Mouse (Mus musculus) limb, embryonic 15.5 days (tissue): ENCODE measurements around the gene Sipa1. TPM values are rescaled to one million over a fixed set of nuclear protein-coding genes. Genes with fewer than 3 reads are reported as not detected.
"Not testable (repeated sequence)": the region's sequence is repeated elsewhere in the genome, so short reads cannot be mapped to it uniquely, and the experiment has no call there.

ENCODE experiments used
- ATAC-seq: fragments of 200-750 bp; cut with Nextera tagmentation; 2 replicates; pipeline ENCODE4 v1.8.0; 2017; ENCODE audit warnings: low read depth, moderate TSS enrichment; ENCODE audit not compliant: insufficient number of reproducible peaks, low FRiP score, low TSS enrichment
- H3K27ac ChIP-seq: fragments of 300-500 bp; sonication (generic); 2 replicates; pipeline ENCODE4 v1.5.1; 2015; ENCODE audit warnings: moderate library complexity, mild to moderate bottlenecking, inconsistent platforms
- H3K27me3 ChIP-seq: fragments of 300-500 bp; sonication (generic); 2 replicates; pipeline ENCODE4 v1.6.1; 2015; ENCODE audit warnings: inconsistent platforms
- H3K36me3 ChIP-seq: fragments of 300-500 bp; sonication (generic); 2 replicates; pipeline ENCODE4 v1.6.1; 2015; ENCODE audit warnings: inconsistent platforms
- H3K4me1 ChIP-seq: fragments of 300-500 bp; sonication (generic); 2 replicates; pipeline ENCODE4 v1.6.1; 2015; ENCODE audit warnings: inconsistent platforms
- H3K4me2 ChIP-seq: fragments of 300-500 bp; sonication (generic); 2 replicates; pipeline ENCODE4 v1.6.1; 2015; ENCODE audit warnings: mild to moderate bottlenecking, inconsistent platforms
- H3K4me3 ChIP-seq: fragments of 300-500 bp; sonication (generic); 2 replicates; pipeline ENCODE4 v1.5.1; 2015; ENCODE audit warnings: mild to moderate bottlenecking, inconsistent platforms
- H3K9ac ChIP-seq: fragments of 300-500 bp; sonication (generic); 2 replicates; pipeline ENCODE4 v1.6.1; 2015; ENCODE audit warnings: inconsistent platforms
- H3K9me3 ChIP-seq: fragments of 300-500 bp; sonication (generic); 2 replicates; pipeline ENCODE4 v1.6.1; 2016; ENCODE audit warnings: inconsistent platforms
- WGBS: fragments of 180-500 bp; shearing (Covaris S2); methylation state at CpG from one replicate; pipeline ENCODE4 v1.1.7; 2015; 5-methylcytosine and 5-hydroxymethylcytosine counted together
- polyA plus RNA-seq: library from polyadenylated mRNA; unstranded; fragments of >200 nt; fragmentation: Nextera tagmentation; extraction: Ambion mirVana; gene quantifications from 2 replicates; pipeline ENCODE4 v1.2.1, GENCODE M21; 2015

The Sipa1 gene
- polyA plus RNA-seq, 1 experiment from 2014 or later = 31.2 TPM

DNA sequence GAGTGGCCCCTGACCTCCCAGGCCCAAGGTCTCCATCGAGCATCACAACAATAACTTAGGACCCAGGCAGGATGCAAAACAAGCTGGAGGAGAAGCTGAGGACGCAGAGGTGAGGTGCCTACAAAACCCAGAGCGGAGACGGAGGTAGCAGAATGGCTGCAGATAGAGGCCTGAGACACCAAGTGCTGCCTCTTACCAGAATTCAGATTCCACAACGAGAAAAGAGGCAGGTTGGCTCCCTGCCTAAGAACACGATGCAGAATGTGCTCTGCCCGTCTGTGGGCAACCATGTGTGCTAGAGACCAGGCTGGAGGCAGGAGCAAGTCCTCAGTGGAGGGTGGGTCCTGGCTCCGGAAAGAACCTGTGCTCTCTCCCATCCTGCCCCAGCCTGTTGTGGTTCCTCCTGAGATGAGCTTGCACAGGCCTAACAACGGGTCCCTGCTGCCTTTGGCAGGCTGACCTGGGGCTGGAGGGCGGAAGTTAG is 29.4 kb upstream of the Sipa1 start:
- ATAC-seq = no peak
- Histone ChIP-seq H3K4me3 (peak overlapping the region; percentile 88), H3K27me3 (no peaks in the 10 kb centered on the region), H3K4me2 (peak overlapping the region; percentile 100), H3K9me3 (no peaks in the 10 kb centered on the region), H3K4me1 (peaks cover 49% of the 10 kb centered on the region), H3K36me3 (peaks cover 60% of the 10 kb centered on the region), H3K27ac (peak overlapping the region; percentile 65; the same call in 1 of the 2 replicates), H3K9ac (peak overlapping the region; percentile 31; the same call in 1 of the 2 replicates)
- 69% methylated on average over 10 of the region's 10 CpGs for WGBS

DNA sequence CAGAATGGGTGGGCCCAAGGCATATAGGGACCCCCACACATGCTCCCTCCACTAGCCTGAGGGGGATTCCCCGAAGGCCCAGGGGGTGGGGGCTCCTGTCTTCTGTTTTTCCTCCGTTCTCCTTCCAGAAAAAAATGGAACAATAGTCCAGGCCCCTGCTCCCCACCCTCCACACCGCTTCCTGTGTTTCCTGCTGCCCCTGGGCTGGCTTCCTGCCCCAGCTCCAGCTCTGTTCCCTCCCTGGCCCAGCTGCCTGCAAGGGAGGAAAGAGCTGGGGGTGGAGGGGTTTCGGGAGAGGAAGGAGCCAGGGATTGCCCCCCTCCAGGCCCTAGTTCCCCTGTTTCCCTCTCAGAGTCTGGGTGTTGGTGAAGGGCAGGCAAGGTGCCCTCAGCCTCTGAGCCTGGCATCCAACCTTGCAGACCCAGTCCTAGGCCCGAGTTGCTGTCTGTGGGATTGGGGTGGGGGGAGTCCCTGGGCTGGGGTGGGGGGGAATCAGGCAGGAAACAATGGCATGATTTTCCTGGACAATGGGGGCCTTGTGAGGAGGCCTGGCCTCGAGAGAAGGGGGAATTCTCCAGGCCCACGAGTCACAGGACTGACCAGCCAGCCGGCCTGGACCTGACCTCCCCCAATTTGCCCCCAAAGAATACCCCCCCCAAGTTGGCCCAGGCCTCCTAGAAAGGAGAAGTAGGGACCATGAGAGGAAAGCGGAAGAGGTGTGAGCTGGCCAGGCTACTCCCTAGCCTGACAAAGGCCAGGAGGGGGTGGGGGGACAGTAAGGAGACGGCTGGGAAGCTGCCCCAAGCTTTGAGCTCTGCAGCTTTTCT is 28.8 kb upstream of the Sipa1 start:
- H3K4me2 ChIP-seq = peak overlapping the region; percentile 100
- H3K4me3 ChIP-seq = peak overlapping the region; percentile 88
- ATAC-seq = no peak
- WGBS = 57% methylated on average over 10 of the region's 10 CpGs
- H3K9me3 ChIP-seq = no peaks in the 10 kb centered on the region
- H3K9ac ChIP-seq = peak overlapping the region; percentile 31
- H3K4me1 ChIP-seq = peaks cover 55% of the 10 kb centered on the region
- peaks cover 53% of the 10 kb centered on the region for H3K36me3 ChIP-seq
- H3K27me3 ChIP-seq = no peaks in the 10 kb centered on the region
- H3K27ac ChIP-seq = peak overlapping the region; percentile 65; the same call in 1 of the 2 replicates

DNA sequence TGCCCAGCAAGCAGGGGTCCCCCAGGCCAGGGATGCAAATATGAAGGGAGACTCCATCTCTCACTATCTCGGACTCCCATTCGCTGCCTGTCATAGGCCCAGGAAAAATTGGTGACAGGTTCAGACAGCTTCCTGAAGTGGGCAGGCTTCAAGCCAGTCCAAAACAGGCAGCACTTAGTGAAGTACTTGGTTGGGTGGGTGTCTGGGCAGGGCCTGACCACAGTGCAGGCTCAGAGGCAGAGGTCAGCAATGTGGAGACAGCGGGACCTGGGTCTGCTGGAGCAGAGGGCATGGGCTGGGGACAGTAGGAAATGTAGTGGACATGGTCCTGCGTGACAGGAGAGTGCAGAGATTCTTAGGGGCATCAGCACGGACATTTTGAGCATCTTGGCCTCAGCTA is 28.1 kb upstream of the Sipa1 start:
- Histone ChIP-seq H3K4me3 (peak overlapping the region; percentile 88), H3K36me3 (peaks cover 46% of the 10 kb centered on the region), H3K27me3 (no peaks in the 10 kb centered on the region), H3K4me2 (peak overlapping the region; percentile 100), H3K9me3 (no peaks in the 10 kb centered on the region), H3K4me1 (peaks cover 59% of the 10 kb centered on the region), H3K9ac (peak overlapping the region; percentile 31; the same call in 1 of the 2 replicates), H3K27ac (peak overlapping the region; percentile 54; the same call in 1 of the 2 replicates)
- ATAC-seq = no peak
- 76% methylated on average over 5 of the region's 5 CpGs for WGBS

DNA sequence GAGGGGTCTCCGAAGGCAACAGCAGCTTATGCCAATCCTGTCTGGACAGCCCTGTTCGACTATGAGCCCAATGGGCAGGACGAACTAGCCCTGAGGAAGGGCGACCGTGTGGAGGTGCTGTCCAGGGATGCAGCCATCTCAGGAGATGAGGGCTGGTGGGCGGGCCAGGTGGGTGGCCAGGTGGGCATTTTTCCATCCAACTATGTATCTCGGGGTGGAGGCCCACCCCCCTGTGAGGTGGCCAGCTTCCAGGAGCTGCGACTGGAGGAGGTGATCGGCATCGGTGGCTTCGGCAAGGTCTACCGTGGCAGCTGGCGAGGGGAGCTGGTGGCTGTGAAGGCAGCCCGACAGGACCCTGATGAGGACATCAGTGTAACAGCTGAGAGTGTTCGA is 26.8 kb upstream of the Sipa1 start:
- peaks cover 46% of the 10 kb centered on the region for H3K36me3 ChIP-seq
- no peak for ATAC-seq
- no peaks in the 10 kb centered on the region for H3K27me3 ChIP-seq
- H3K27ac ChIP-seq = peak overlapping the region; percentile 97
- peak overlapping the region; percentile 100 for H3K4me2 ChIP-seq
- 55% methylated on average over 15 of the region's 15 CpGs for WGBS
- H3K9ac ChIP-seq = peak overlapping the region; percentile 78
- H3K4me3 ChIP-seq = peak overlapping the region; percentile 88
- peaks cover 53% of the 10 kb centered on the region for H3K4me1 ChIP-seq
- no peaks in the 10 kb centered on the region for H3K9me3 ChIP-seq

DNA sequence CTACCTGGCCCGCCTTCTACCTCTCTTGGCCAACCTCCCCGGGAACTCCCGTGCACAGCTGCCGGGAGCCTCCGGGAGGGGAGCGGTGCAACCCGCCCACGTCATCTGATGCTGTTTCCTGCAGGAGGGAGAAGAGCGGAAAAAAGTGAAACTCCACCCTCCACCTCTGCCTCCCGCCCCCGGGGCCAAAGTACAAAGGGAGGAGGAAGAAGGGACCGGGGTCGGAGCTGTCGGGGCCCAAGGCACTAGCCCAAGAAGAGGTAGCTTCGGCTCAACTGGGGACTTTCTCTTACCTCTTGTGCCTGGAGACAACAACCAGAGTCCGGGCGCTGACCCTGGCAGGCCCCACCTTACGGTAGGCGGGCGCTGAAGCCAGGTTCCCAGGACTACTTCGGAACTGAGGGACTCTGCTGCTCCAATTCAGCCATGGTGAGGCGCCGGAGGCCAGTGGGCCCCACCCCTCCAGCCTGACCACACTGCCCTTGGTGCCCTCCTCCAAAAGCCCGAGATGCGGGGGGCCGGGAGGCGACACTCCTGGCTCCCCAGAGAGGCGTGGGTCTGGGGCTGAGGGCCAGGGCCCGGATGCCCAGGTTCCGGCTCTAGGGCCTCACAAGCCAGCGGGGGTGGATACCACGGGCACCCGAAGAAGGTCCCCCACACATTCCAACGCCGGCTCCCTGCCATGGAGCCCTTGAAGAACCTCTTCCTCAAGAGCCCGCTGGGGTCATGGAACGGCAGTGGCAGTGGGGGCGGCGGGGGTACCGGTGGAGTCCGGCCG is 26.2 kb upstream of the Sipa1 start:
- Histone ChIP-seq H3K36me3 (peaks cover 46% of the 10 kb centered on the region), H3K27ac (peak overlapping the region; percentile 97), H3K4me1 (peaks cover 54% of the 10 kb centered on the region), H3K9me3 (no peaks in the 10 kb centered on the region), H3K27me3 (no peaks in the 10 kb centered on the region), H3K4me3 (peak overlapping the region; percentile 88), H3K9ac (peak overlapping the region; percentile 78), H3K4me2 (peak overlapping the region; percentile 100)
- peak; percentile 52 for ATAC-seq
- WGBS = 8% methylated on average over 42 of the region's 42 CpGs

DNA sequence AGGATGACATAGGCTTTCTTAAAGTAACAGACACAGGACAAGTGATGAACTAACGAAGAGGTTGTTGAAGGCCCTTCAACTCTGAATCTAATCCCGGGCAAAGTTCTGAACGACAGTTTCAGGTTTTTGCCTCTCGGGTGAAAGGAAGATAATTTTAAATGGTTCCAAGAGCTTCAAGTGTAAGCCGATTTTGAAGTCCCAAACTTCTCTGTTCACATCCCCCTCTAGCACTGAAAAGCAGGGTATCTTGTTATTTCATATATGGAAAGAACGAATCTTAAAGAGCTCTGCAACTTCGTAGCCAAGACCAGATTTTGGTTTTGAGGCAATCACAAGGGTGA is 25.6 kb upstream of the Sipa1 start:
- H3K27ac ChIP-seq = peak overlapping the region; percentile 97
- H3K36me3 ChIP-seq = peaks cover 47% of the 10 kb centered on the region
- WGBS = under 1% methylated on average over 7 of the region's 7 CpGs
- no peak for ATAC-seq
- H3K4me2 ChIP-seq = peak overlapping the region; percentile 100
- peaks cover 54% of the 10 kb centered on the region for H3K4me1 ChIP-seq
- no peaks in the 10 kb centered on the region for H3K9me3 ChIP-seq
- no peaks in the 10 kb centered on the region for H3K27me3 ChIP-seq
- peak overlapping the region; percentile 88 for H3K4me3 ChIP-seq
- H3K9ac ChIP-seq = peak overlapping the region; percentile 78

DNA sequence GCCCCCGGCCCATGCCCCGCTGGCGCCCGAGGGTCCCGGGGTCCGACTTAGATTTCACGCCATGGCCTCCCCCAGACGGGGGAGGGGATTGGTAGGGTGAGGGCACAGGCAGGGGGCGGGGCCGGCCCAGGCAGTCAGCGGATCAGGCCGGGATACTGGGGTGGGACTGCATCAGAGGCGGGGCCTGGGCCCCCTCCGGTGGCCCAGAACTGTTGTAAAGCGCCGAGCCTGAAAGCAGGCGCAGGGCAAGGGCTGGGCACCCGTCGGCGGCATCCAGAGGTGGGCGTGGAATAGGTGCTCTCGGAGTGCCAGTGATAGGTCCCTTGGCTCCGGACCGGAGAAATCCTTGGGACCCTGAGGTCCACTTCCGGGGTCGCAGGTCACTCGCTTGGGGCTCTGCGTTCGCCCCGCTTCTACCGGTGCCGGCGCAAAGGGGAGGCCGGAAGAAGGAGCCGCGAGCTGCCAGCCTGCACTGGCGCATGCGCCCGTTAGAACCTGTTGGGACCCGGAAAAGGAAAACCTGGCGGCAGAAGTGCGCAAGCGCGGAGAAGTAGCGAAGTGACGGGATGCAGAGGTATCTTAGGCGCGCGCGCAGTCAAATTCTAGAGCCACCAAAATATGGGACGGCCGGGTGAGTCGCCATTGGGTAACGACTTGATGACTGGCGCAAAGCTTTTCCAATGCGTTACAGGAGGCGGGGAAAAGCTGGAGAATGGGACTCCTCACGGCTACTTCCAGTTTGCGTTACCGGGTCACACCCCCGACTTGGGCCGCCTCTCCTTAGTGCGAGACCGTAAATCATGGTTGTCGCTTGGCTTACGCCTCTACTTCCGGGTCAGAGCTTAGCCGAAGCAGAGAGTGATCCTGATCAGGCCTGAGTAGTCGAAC is 24.9 kb upstream of the Sipa1 start, which contains the start of the genes Map3k11 and Pcnx3:
Gene Map3k11 (plus strand): TSS at position 543 of the 888 bp plus-strand sequence.
Gene Pcnx3 (minus strand): TSS at position 709 of the 888 bp plus-strand sequence.
- Histone ChIP-seq H3K4me2 (peak within 1 kb of the TSS; percentile 100), H3K27ac (peak within 1 kb of the TSS; percentile 97), H3K4me3 (peak within 1 kb of the TSS; percentile 88), H3K27me3 (no peaks in the 10 kb centered on the region), H3K4me1 (peaks cover 49% of the 10 kb centered on the region), H3K36me3 (peaks cover 47% of the 10 kb centered on the region), H3K9me3 (no peaks in the 10 kb centered on the region), H3K9ac (peak within 1 kb of the TSS; percentile 85)
- peak; percentile 92 for ATAC-seq
- under 1% methylated on average over 69 of the region's 69 CpGs for WGBS

DNA sequence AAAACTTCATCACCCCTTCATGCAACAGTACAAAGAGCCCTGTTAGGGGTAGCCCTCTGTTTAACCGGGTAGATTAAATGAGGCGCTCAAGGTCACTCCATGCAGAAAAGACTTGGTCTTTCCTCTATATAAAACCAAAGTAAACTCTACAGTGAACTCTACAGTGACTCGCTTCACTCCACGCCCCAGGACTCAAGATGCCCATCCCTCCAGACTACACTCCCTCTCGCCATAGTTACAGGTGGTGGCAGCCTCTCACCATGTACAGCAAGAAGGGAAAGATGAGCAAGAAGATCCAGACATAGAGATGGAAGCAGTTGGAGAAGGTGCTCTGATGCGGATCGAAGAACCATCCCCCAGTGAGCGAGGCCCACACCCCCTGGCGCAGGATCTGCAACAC is 24.2 kb upstream of the Sipa1 start:
- Histone ChIP-seq H3K9me3 (no peaks in the 10 kb centered on the region), H3K4me3 (peak overlapping the region; percentile 88), H3K36me3 (peaks cover 48% of the 10 kb centered on the region), H3K9ac (peak overlapping the region; percentile 85), H3K27ac (peak overlapping the region; percentile 97), H3K4me1 (peaks cover 42% of the 10 kb centered on the region), H3K4me2 (peak overlapping the region; percentile 100), H3K27me3 (no peaks in the 10 kb centered on the region)
- ATAC-seq = no peak
- 18% methylated on average over 9 of the region's 9 CpGs for WGBS

DNA sequence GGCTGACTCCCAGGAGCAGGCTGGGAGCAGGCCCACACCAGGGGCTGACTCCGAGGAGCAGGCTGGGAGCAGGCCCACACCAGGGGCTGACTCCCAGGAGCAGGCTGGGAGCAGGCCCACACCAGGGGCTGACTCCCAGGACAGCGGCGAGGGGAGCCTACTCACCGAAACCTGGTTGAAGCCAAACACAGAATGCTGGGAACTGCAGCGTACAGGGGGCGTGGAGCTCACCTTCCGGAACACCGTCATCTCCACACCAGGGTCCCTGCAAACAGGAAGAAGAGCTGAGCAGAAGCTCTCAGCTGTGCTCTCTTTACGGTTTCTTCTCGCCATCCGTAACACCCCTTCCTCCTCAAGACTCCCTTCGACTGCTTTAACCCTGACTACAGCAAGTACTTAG is 23.4 kb upstream of the Sipa1 start:
- 83% methylated on average over 12 of the region's 12 CpGs for WGBS
- Histone ChIP-seq H3K4me1 (peaks cover 34% of the 10 kb centered on the region), H3K36me3 (peaks cover 52% of the 10 kb centered on the region), H3K4me3 (peak overlapping the region; percentile 88; the same call in 1 of the 2 replicates), H3K9ac (peak overlapping the region; percentile 85; the same call in 1 of the 2 replicates), H3K4me2 (0 out of 2 replicates have a peak overlapping the region, but pooled peaks have one; percentile 100)
- not testable (repeated sequence) for ATAC-seq, H3K27ac ChIP-seq, H3K9me3 ChIP-seq, H3K27me3 ChIP-seq

DNA sequence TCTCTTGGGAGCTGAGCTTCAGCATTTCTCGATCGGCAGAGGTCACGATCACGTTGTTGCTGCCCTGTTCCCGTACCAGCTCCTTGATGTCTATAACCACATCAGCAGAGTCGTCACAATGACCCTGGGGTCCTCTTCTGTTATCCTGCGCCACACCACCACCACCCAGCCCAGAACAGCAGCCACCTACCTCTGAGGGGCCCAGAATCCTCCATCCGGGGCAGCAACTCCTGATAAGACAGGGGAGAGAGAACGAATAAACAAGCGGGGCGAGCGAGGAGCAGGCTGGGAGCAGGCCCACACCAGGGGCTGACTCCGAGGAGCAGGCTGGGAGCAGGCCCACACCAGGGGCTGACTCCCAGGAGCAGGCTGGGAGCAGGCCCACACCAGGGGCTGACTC is 22.9 kb upstream of the Sipa1 start:
- Histone ChIP-seq H3K27me3 (no peaks in the 10 kb centered on the region), H3K9ac (no peak overlapping the region), H3K36me3 (peaks cover 52% of the 10 kb centered on the region), H3K27ac (no peak overlapping the region), H3K9me3 (no peaks in the 10 kb centered on the region), H3K4me1 (peaks cover 29% of the 10 kb centered on the region), H3K4me2 (no peak overlapping the region), H3K4me3 (no peak overlapping the region)
- WGBS = 90% methylated on average over 13 of the region's 13 CpGs
- no peak for ATAC-seq

DNA sequence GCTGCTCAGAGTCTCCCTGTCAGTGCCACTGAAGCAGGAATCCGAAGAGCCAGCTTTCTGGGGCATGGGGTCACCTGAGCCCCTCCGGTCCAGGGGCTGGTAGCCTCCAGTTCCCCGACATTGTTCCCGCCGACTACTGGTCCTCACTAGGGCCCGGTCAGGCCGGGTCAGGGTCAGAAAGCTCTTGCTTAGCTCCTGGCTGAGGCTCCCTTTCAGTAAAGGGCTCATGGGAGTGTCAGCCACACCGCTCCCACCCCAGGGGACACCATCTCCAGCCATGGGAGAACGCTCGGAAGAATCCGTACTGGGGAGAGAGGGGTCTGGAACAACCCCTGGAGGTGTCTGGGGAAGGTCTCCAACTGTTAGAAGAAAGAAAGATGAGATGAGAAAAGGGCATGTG is 22.4 kb upstream of the Sipa1 start:
- Histone ChIP-seq H3K27me3 (no peaks in the 10 kb centered on the region), H3K4me1 (peaks cover 23% of the 10 kb centered on the region), H3K4me2 (no peak overlapping the region), H3K4me3 (no peak overlapping the region), H3K36me3 (peaks cover 57% of the 10 kb centered on the region), H3K9ac (no peak overlapping the region), H3K9me3 (no peaks in the 10 kb centered on the region), H3K27ac (no peak overlapping the region)
- WGBS = 95% methylated on average over 11 of the region's 11 CpGs
- no peak for ATAC-seq
